Mouse (Mus musculus): ENCODE data around the gene Apba2. TPM values are rescaled to one million over a fixed set of nuclear protein-coding genes. Genes with fewer than 3 reads are reported as not detected.

Gene Apba2
- polyA plus RNA-seq, 1 experiment from 2014 or later, result 169 TPM

GRCm38 (mm10) chr7:64755141-64755540 is 253.6 kb downstream of the Apba2 start:
- no peaks in the 10 kb centered on the region for H3K27me3 ChIP-seq (ENCODE audit: control insufficient read depth, insufficient read depth, low read length)
- H3K9ac ChIP-seq, result no peak overlapping the region
- no peaks in the 10 kb centered on the region for H3K9me3 ChIP-seq (ENCODE audit: control insufficient read depth, low read length)
- no peak overlapping the region for H3K27ac ChIP-seq
- H3K4me3 ChIP-seq (replicated peaks; ENCODE audit: low read length), result no peak overlapping the region
- no peak overlapping the region for H3K4me2 ChIP-seq (replicated peaks)
- 87% methylated on average over 7 of the region's 7 CpGs for WGBS
- ATAC-seq (ENCODE audit: low FRiP score) (no peak), DNase-seq (ENCODE audit: low spot score) (no peak)
- peaks cover 15% of the 10 kb centered on the region for H3K36me3 ChIP-seq (replicated peaks; ENCODE audit: control insufficient read depth, insufficient read depth)
- H3K4me1 ChIP-seq (replicated peaks; ENCODE audit: control insufficient read depth, insufficient read depth, low read length), result no peaks in the 10 kb centered on the region

- 88% methylated on average over 3 of the region's 3 CpGs for WGBS
Measured at GRCm38 (mm10) chr7:64765595-64765994, 264.1 kb downstream of the Apba2 start.

GRCm38 (mm10) chr7:64769768-64770167 is 268.3 kb downstream of the Apba2 start:
- H3K4me3 ChIP-seq (replicated peaks; ENCODE audit: low read length), result no peak overlapping the region
- no peak for DNase-seq (ENCODE audit: low spot score)
- peak; percentile 18; the same call in 1 of the 2 replicates for ATAC-seq (ENCODE audit: low FRiP score)
- no peak overlapping the region for H3K4me2 ChIP-seq (replicated peaks)
- H3K9me3 ChIP-seq (ENCODE audit: control insufficient read depth, low read length), result no peaks in the 10 kb centered on the region
- no peaks in the 10 kb centered on the region for H3K27me3 ChIP-seq (ENCODE audit: control insufficient read depth, insufficient read depth, low read length)
- 45% methylated on average over 7 of the region's 7 CpGs for WGBS
- H3K36me3 ChIP-seq (replicated peaks; ENCODE audit: control insufficient read depth, insufficient read depth), result no peaks in the 10 kb centered on the region
- peak overlapping the region; percentile 5; the same call in 1 of the 2 replicates for H3K9ac ChIP-seq
- H3K27ac ChIP-seq, result peak overlapping the region; percentile 59
- no peaks in the 10 kb centered on the region for H3K4me1 ChIP-seq (replicated peaks; ENCODE audit: control insufficient read depth, insufficient read depth, low read length)

More at GRCm38 (mm10) chr7:64765595-64765994, 264.1 kb downstream of the Apba2 start:
- no peaks in the 10 kb centered on the region for H3K27me3 ChIP-seq (ENCODE audit: control insufficient read depth, insufficient read depth, low read length)
- H3K27ac ChIP-seq, result no peak overlapping the region
- no peak overlapping the region for H3K4me2 ChIP-seq (replicated peaks)
- DNase-seq (ENCODE audit: low spot score) (no peak), ATAC-seq (ENCODE audit: low FRiP score) (no peak)
- no peak overlapping the region for H3K4me3 ChIP-seq (replicated peaks; ENCODE audit: low read length)
- no peaks in the 10 kb centered on the region for H3K9me3 ChIP-seq (ENCODE audit: control insufficient read depth, low read length)
- H3K4me1 ChIP-seq (replicated peaks; ENCODE audit: control insufficient read depth, insufficient read depth, low read length), result no peaks in the 10 kb centered on the region
- H3K36me3 ChIP-seq (replicated peaks; ENCODE audit: control insufficient read depth, insufficient read depth), result no peaks in the 10 kb centered on the region
- no peak overlapping the region for H3K9ac ChIP-seq

GRCm38 (mm10) chr7:64770779-64771390 is 269.4 kb downstream of the Apba2 start:
- no peak overlapping the region for H3K27ac ChIP-seq
- H3K4me3 ChIP-seq (replicated peaks; ENCODE audit: low read length), result no peak overlapping the region
- DNase-seq (ENCODE audit: low spot score), result no peak
- no peaks in the 10 kb centered on the region for H3K27me3 ChIP-seq (ENCODE audit: control insufficient read depth, insufficient read depth, low read length)
- WGBS, result 74% methylated on average over 8 of the region's 8 CpGs
- H3K9me3 ChIP-seq (ENCODE audit: control insufficient read depth, low read length), result no peaks in the 10 kb centered on the region
- no peak for ATAC-seq (ENCODE audit: low FRiP score)
- no peaks in the 10 kb centered on the region for H3K36me3 ChIP-seq (replicated peaks; ENCODE audit: control insufficient read depth, insufficient read depth)
- H3K4me1 ChIP-seq (replicated peaks; ENCODE audit: control insufficient read depth, insufficient read depth, low read length), result no peaks in the 10 kb centered on the region
- H3K4me2 ChIP-seq (replicated peaks), result no peak overlapping the region
- H3K9ac ChIP-seq, result no peak overlapping the region

GRCm38 (mm10) chr7:64773465-64773864 is 272.0 kb downstream of the Apba2 start:
- Histone ChIP-seq H3K27ac (no peak overlapping the region), H3K4me2 (replicated peaks) (no peak overlapping the region), H3K36me3 (replicated peaks; ENCODE audit: control insufficient read depth, insufficient read depth) (no peaks in the 10 kb centered on the region), H3K9ac (no peak overlapping the region), H3K27me3 (ENCODE audit: control insufficient read depth, insufficient read depth, low read length) (no peaks in the 10 kb centered on the region), H3K9me3 (ENCODE audit: control insufficient read depth, low read length) (no peaks in the 10 kb centered on the region), H3K4me1 (replicated peaks; ENCODE audit: control insufficient read depth, insufficient read depth, low read length) (no peaks in the 10 kb centered on the region), H3K4me3 (replicated peaks; ENCODE audit: low read length) (no peak overlapping the region)
- ATAC-seq (ENCODE audit: low FRiP score) (no peak), DNase-seq (ENCODE audit: low spot score) (no peak)
- 48% methylated on average over 10 of the region's 10 CpGs for WGBS

- Histone ChIP-seq H3K4me1 (replicated peaks; ENCODE audit: control insufficient read depth, insufficient read depth, low read length) (peaks cover 12% of the 10 kb centered on the region; the same call in 1 of the 2 replicates), H3K9me3 (ENCODE audit: control insufficient read depth, low read length) (no peaks in the 10 kb centered on the region), H3K27me3 (ENCODE audit: control insufficient read depth, insufficient read depth, low read length) (no peaks in the 10 kb centered on the region), H3K9ac (no peak overlapping the region), H3K4me2 (replicated peaks) (no peak overlapping the region), H3K27ac (no peak overlapping the region), H3K4me3 (replicated peaks; ENCODE audit: low read length) (no peak overlapping the region), H3K36me3 (replicated peaks; ENCODE audit: control insufficient read depth, insufficient read depth) (no peaks in the 10 kb centered on the region)
- 87% methylated on average over 13 of the region's 13 CpGs for WGBS
- ATAC-seq (ENCODE audit: low FRiP score), result no peak
- no peak for DNase-seq (ENCODE audit: low spot score)
Measured at GRCm38 (mm10) chr7:64776708-64777489, 275.4 kb downstream of the Apba2 start.

GRCm38 (mm10) chr7:64779501-64779900 is 278.0 kb downstream of the Apba2 start:
- Histone ChIP-seq H3K9me3 (ENCODE audit: control insufficient read depth, low read length) (no peaks in the 10 kb centered on the region), H3K4me1 (replicated peaks; ENCODE audit: control insufficient read depth, insufficient read depth, low read length) (peaks cover 12% of the 10 kb centered on the region; the same call in 1 of the 2 replicates), H3K4me3 (replicated peaks; ENCODE audit: low read length) (no peak overlapping the region), H3K9ac (no peak overlapping the region), H3K4me2 (replicated peaks) (no peak overlapping the region), H3K36me3 (replicated peaks; ENCODE audit: control insufficient read depth, insufficient read depth) (no peaks in the 10 kb centered on the region), H3K27me3 (ENCODE audit: control insufficient read depth, insufficient read depth, low read length) (no peaks in the 10 kb centered on the region), H3K27ac (no peak overlapping the region)
- no peak for ATAC-seq (ENCODE audit: low FRiP score)
- 78% methylated on average over 4 of the region's 4 CpGs for WGBS
- DNase-seq (ENCODE audit: low spot score), result no peak

GRCm38 (mm10) chr7:64785040-64785439 is 283.5 kb downstream of the Apba2 start:
- no peak overlapping the region for H3K9ac ChIP-seq
- no peak for DNase-seq (ENCODE audit: low spot score)
- peaks cover 12% of the 10 kb centered on the region; the same call in 1 of the 2 replicates for H3K4me1 ChIP-seq (replicated peaks; ENCODE audit: control insufficient read depth, insufficient read depth, low read length)
- 33% methylated on average over 3 of the region's 3 CpGs for WGBS
- H3K27me3 ChIP-seq (ENCODE audit: control insufficient read depth, insufficient read depth, low read length), result no peaks in the 10 kb centered on the region
- ATAC-seq (ENCODE audit: low FRiP score), result no peak
- H3K36me3 ChIP-seq (replicated peaks; ENCODE audit: control insufficient read depth, insufficient read depth), result no peaks in the 10 kb centered on the region
- H3K27ac ChIP-seq, result no peak overlapping the region
- no peaks in the 10 kb centered on the region for H3K9me3 ChIP-seq (ENCODE audit: control insufficient read depth, low read length)
- H3K4me2 ChIP-seq (replicated peaks), result no peak overlapping the region
- H3K4me3 ChIP-seq (replicated peaks; ENCODE audit: low read length), result no peak overlapping the region

GRCm38 (mm10) chr7:64791145-64791544 is 289.6 kb downstream of the Apba2 start:
- no peak overlapping the region for H3K27ac ChIP-seq
- no peaks in the 10 kb centered on the region for H3K27me3 ChIP-seq (ENCODE audit: control insufficient read depth, insufficient read depth, low read length)
- H3K9ac ChIP-seq, result no peak overlapping the region
- no peak for DNase-seq (ENCODE audit: low spot score)
- no peak overlapping the region for H3K4me3 ChIP-seq (replicated peaks; ENCODE audit: low read length)
- H3K4me2 ChIP-seq (replicated peaks), result no peak overlapping the region
- WGBS, result 63% methylated on average over 9 of the region's 9 CpGs
- ATAC-seq (ENCODE audit: low FRiP score), result no peak
- no peaks in the 10 kb centered on the region for H3K4me1 ChIP-seq (replicated peaks; ENCODE audit: control insufficient read depth, insufficient read depth, low read length)
- H3K36me3 ChIP-seq (replicated peaks; ENCODE audit: control insufficient read depth, insufficient read depth), result no peaks in the 10 kb centered on the region
- H3K9me3 ChIP-seq (ENCODE audit: control insufficient read depth, low read length), result no peaks in the 10 kb centered on the region
